Mouse (Mus musculus): ENCODE results near the gene Tpmt. TPM values are rescaled to one million over a fixed set of nuclear protein-coding genes. Genes with fewer than 3 reads are reported as not detected.
A peak's percentile ranks its signal among the peaks of the same experiment; 100 is the strongest.

Tpmt gene
- total RNA-seq, 2 experiments from 2014 or later: 7.5 to 7.7 TPM

DNA sequence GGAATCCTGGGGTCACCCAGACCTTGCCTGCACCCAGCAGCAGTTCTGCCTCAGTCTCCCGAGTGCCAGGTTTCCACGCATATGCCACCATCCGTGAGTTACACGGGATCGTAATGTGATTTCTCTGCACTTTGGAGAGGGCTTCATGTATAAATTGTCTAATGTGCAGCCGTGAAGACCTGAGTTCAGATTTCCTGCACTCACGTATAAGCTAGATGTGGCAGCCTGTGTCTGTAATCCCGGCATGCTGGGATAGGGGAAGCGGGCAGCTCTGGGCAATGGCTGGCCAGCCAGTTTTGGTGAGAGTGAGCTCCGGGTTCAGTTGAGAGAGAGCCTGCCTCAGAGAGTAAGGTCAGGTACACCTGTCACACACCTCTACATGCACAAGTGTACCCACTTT is 22.0 kb upstream of the Tpmt start:
- intact Hi-C loops (cut with DNase I): no loop called here
- no peak overlapping the region for H3K4me3 ChIP-seq
- no peak for TF ChIP-seq CTCF (IDR thresholded peaks at IDR 0.05)
- DNase-seq (ENCODE audit: extremely low spot score in 1 of 2, low spot score in 2 of 2): no peak
- H3K27ac ChIP-seq: no peak overlapping the region

DNA sequence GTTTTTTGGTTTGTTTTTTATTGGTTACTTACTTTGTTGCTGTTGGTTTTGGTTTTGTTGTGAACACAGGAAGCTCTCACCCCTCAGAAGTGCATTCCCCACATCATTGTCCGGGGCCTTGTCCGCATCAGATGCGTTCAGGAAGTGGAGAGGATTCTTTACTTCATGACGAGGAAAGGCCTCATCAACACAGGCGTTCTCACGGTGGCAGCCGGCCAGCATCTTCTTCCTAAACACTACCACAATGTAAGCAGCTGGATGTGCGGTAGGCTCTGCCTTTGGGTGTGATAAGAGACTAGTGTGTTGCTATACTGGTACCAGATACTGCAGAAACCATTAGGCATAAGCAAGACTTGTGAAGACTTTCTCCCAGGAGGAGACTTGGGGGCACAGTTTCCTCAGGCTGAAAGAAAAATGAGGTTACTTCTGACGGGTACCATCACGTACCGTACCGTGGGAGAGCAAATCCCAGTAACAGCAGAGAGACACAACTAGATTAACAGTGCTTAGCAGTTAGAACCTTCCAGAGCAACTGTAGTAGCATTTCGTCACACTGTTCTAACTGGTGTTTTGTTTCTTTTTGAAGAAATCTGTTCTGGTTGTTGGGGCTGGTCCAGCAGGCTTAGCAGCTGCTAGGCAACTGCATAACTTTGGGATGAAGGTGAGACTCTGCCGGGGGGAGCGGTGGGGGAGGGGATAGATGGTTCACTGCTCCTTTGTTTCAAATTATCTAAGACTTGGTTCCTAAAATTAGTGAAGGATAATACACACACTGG is 19.6 kb upstream of the Tpmt start:
- no peak overlapping the region for H3K27ac ChIP-seq
- H3K4me3 ChIP-seq: no peak overlapping the region
- DNase-seq (ENCODE audit: extremely low spot score in 1 of 2, low spot score in 2 of 2): no peak
- intact Hi-C loops (cut with DNase I): no loop called here
- no peak for TF ChIP-seq CTCF (IDR thresholded peaks at IDR 0.05)

DNA sequence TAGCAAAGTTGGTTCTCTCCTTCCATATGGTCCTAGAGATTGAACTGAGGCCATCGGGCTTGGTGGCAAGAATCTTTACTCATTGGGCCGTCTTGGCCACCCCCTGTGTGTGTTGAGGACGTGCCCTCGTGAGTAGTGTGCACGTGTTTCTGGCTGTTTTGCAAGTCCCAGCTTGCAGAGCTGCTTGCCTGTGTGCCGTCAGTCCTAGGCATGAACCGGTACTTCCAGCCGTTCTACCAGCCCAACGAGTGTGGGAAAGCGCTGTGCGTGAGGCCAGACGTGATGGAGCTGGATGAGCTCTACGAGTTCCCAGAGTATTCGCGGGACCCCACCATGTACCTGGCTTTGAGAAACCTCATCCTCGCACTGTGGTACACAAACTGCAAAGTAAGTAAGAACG is 18.2 kb upstream of the Tpmt start:
- intact Hi-C loops (cut with DNase I): no loop called here
- Histone ChIP-seq H3K4me3 (no peak overlapping the region), H3K27ac (no peak overlapping the region)
- DNase-seq (ENCODE audit: extremely low spot score in 1 of 2, low spot score in 2 of 2): no peak
- TF ChIP-seq CTCF (IDR thresholded peaks at IDR 0.05): no peak

DNA sequence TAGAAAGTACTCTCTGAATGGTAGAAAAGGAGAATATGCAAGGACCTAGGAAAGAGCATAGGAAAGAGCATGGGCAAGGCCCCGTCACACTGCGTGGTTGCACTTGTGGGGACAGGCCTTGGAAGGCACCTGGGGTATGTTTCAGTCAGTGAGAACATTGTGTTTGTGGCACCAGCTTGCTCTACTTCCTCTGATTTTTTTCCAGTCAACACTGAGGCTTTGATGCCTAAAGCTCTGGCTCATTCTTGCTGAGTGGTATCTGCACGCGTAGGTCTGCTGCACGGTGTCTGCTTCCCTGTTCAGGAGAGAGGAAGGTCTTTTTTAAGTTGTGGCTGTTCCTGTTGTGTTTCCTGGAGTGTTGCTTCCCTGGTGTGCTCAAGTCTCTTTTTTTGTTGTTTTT is 12.2 kb upstream of the Tpmt start:
- TF ChIP-seq CTCF (IDR thresholded peaks at IDR 0.05): no peak
- intact Hi-C loops (cut with DNase I): no loop called here
- DNase-seq (ENCODE audit: extremely low spot score in 1 of 2, low spot score in 2 of 2): no peak
- no peak overlapping the region for H3K27ac ChIP-seq
- no peak overlapping the region for H3K4me3 ChIP-seq

DNA sequence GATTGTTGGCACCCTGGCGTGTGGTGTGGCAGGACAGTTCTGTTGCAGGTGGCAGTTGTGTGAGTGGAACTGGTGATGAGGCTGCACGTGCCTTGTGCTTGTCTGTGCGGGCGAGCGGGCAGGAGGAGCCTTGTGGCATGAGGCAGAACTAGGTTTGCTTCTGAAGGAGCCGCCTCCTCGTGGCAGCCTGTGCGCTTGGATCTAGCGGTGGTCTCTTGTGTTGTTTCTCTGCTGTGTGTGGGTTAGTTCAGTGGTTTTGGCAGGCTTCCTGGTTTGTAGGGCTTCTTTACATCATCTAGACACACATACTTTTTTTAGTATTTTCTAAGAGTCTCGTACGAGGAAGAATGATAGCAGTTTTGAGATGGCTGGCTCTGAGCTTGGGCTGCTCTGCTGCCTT is 11.6 kb upstream of the Tpmt start:
- Histone ChIP-seq H3K4me3 (no peak overlapping the region), H3K27ac (no peak overlapping the region)
- intact Hi-C loops (cut with DNase I): no loop called here
- peak; percentile 38 to 49 for DNase-seq (ENCODE audit: extremely low spot score in 1 of 2, low spot score in 2 of 2)
- TF ChIP-seq CTCF (IDR thresholded peaks at IDR 0.05): no peak; the same call in 1 of the 2 replicates

DNA sequence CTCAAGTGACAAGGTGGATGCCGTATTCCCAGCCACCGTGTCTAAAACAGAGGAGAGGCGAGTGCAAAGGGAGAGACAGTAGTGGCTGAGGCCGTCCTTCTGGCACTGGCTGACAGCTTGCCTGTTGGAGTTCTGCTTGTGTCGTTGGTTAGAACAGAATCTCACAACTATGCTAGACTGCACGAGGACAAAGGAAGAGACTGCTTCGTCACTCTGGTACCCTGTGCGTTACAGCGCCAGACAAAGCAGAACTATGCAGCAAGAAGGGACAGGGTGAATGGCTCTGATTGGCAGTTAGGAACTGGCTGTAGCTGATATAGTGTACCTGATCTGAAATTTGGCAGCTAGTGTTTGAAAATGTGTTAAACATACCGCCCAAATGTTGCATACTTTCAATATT is 9.4 kb upstream of the Tpmt start:
- no peak for TF ChIP-seq CTCF (IDR thresholded peaks at IDR 0.05)
- intact Hi-C loops (cut with DNase I): no loop called here
- no peak overlapping the region for H3K27ac ChIP-seq

DNA sequence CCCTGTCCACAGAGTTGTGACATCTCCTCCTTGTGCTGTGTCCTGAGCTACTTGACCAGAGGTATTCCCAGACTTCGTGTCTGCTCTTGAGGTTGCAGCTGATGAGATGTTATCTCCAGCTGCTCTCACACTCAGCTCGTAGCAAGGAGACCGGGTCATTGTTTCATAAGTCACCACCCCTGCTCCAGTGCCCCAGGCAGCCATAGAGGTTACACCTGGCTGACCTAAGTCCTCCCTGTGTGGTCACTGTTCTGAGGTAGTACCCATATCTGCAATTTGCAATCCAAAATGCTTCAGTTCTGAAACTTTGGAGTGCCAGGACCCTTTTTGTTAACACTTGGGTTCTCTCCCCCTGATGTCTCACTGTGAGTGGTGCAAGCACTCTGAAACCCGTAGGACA is 5.5 kb upstream of the Tpmt start:
- TF ChIP-seq CTCF (IDR thresholded peaks at IDR 0.05): no peak
- intact Hi-C loops (cut with DNase I): no loop called here
- Histone ChIP-seq H3K4me3 (no peak overlapping the region), H3K27ac (no peak overlapping the region)
- no peak for DNase-seq (ENCODE audit: extremely low spot score in 1 of 2, low spot score in 2 of 2)

More for the DNA sequence above, 9.4 kb upstream of the Tpmt start:
- H3K4me3 ChIP-seq: no peak overlapping the region
- no peak for DNase-seq (ENCODE audit: extremely low spot score in 1 of 2, low spot score in 2 of 2)

DNA sequence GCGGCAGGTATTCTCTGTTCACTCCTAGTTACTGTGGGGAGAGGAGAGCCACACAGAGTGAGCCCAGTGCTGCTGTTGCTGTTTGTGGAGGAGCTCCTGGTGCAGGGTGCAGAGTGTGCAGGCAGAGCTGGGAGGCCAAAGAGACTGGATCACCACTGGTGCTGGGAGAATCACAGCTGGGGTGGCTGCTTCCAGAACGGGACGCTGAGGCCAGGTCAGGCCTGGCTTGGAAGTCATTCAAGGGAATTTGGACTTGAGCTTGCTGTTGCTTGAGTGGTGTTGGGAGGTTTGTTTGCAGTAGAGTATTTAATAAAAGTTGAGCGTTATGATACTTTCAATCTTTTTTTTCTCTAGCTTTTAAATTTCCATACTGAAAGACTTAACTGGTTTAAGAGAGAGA is 3.5 kb upstream of the Tpmt start:
- no peak for TF ChIP-seq CTCF (IDR thresholded peaks at IDR 0.05)
- Histone ChIP-seq H3K27ac (no peak overlapping the region), H3K4me3 (no peak overlapping the region)
- intact Hi-C loops (cut with DNase I): no loop called here
- DNase-seq (ENCODE audit: extremely low spot score in 1 of 2, low spot score in 2 of 2): no peak

DNA sequence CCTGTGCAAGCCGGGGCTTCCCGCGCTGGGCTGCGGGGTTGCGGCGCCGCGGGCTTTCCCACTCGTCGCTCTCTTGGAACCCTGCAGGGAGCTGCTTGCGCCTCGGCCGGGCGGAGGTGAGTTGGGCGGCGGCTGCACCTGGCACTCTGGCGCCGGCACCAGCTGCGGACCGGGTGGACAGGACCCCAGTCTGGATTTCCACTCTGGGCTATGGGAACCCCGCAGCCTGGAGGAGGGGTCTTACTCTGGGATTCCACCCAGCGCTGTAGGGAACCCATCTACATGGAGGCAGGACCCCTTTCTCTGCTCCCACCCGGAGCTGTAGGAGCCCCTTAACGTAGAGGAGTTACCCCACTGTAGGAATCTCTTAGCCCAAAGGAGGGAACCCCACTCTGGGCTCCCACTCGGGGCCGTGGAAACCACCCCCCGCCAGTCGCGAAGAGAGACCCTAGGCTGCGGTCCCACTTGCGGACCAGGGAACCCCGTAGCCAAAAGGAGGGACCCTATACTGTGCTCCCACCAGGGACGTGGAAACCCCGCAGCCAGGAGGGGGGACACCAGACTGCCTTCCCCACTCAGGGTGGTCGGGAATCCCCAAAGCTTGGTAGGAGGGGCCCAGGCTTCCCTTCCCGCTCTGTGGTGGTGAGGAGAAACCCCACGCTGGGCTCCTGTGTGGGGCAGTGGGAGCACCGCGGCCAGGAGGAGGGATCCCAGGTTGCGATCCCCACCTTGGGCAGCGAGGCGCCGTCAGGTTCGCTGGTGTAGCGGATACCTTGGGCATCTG is 512 bp downstream of the Tpmt start:
- Histone ChIP-seq H3K4me3 (peak overlapping the region; percentile 95), H3K27ac (peak overlapping the region; percentile 78)
- intact Hi-C loops (cut with DNase I): loop anchor here (1.0 kb wide), 1 partner anchor 115 kb away; the partner anchor contains the start of gene Kif13a
- DNase-seq (ENCODE audit: extremely low spot score in 1 of 2, low spot score in 2 of 2): peak in 1 of 2 experiments; percentile 16
- no peak for TF ChIP-seq CTCF (IDR thresholded peaks at IDR 0.05)

DNA sequence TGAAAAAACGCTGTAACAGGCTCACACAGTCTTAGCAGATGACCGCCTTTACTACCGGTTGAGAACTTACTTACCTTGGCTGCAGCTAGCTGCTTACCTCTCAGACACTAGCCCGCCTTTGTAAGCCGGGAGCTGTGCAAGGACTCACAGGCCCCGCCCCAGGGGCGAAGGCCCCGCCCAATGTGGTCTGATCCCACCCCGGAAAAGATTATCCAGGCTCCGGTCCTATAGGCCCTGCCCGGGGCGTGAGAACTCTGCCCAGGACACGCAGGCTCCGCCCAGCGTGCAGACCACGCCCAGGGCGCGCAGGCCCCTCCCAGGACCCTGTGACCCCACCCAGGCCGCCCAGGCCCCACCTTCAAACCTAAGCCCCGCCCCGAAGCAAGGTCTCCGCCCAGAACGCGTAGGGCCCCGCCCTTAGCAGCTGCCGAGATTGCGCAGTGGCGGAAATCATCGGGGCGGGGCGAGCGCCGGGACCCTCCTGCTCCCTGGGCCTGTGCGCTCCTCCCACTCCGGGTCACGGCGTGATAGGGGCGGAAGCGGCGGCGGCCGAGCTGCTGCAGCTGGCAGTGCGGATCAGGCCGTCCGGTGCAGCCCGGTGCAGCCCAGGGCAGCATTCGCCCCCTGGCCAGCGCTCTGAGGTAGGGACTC is 1.4 kb downstream of the Tpmt start, which contains the start of gene Kdm1b:
Gene Kdm1b, plus strand, starts transcription at position 470 of the 651 bp plus-strand sequence.
- peak within 1 kb of the TSS; percentile 78 for H3K27ac ChIP-seq
- no peak for TF ChIP-seq CTCF (IDR thresholded peaks at IDR 0.05)
- intact Hi-C loops (cut with DNase I): loop anchor here (1.0 kb wide), 1 partner anchor 114 kb away; the partner anchor contains the start of gene Kif13a
- peak; percentile 97 to 98 for DNase-seq (ENCODE audit: extremely low spot score in 1 of 2, low spot score in 2 of 2)
- H3K4me3 ChIP-seq: peak within 1 kb of the TSS; percentile 95

DNA sequence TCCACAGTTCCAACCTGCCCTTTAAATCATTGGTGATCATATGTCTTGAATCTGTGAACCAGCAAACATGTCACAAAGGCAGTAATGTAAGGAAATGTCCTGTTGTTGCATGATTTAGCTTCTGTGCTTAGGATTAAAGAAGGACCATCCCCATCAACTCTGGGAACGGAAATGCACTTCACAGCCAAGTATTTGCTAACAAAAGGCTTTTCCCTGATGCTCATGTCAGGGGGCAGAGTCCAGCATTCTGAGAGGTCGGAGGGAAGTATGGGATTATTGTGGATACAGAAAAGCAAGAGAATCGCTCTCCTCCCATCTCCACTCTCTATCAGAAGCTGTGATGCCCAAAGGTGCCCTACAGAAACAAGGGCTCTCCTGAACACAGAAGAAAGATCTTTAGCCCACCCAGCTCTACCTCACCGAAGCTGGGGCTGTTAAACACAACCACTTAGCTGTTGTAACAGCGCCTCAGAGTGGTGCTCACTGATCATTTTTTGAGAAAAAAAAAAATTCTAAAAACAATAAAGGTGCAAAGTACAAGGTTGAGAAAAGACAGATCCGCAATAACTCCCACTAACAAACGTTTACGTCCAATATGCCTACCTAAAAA is 2.4 kb downstream of the Tpmt start:
- H3K4me3 ChIP-seq: peak overlapping the region; percentile 95
- intact Hi-C loops (cut with DNase I): no loop called here
- no peak overlapping the region for H3K27ac ChIP-seq

More for the DNA sequence above, 2.4 kb downstream of the Tpmt start:
- no peak; the same call in 1 of the 2 replicates for TF ChIP-seq CTCF (IDR thresholded peaks at IDR 0.05)
- DNase-seq (ENCODE audit: extremely low spot score in 1 of 2, low spot score in 2 of 2): no peak

All from left cerebral cortex, adult 2 months (tissue).